Mouse (Mus musculus): ENCODE measurements at regions not wholly inside any gene's neighbourhood (a gene's known extent, or its start where the extent isn't known, plus 50 kb on each side); places are given as distances from the start of the nearest gene placed in this dataset.

GRCm38 (mm10) chr1:143907312-143907711 lies 96.6 kb downstream of the Rgs2 start:
- no peak for TF ChIP-seq CTCF (IDR thresholded peaks at IDR 0.05; ENCODE audit: low read depth)
- TF ChIP-seq EP300 (IDR thresholded peaks at IDR 0.05; ENCODE audit: low read depth): no peak

All from liver, embryonic 14.5 days (tissue).